Comparison of ENCODE assay signal across 8 mouse cellular contexts in genomic region chr10:99261151-99261635, GRCm38 (mm10). TPM values are rescaled to one million over a fixed set of nuclear protein-coding genes. Genes with fewer than 3 reads are reported as not detected.
DNase-seq lines count a peak whose midpoint lies in the region; ATAC-seq and TF ChIP-seq lines count a peak whose summit lies in the region.

No protein-coding gene starts in this region.

- no peaks in the 10 kb centered on the region for H3K9me3 ChIP-seq in forebrain, embryonic 11.5 days (ENCODE audit: control insufficient read depth, low read length)

- TF ChIP-seq CTCF in kidney, adult 2 months (conservative IDR thresholded peaks at IDR 0.05; ENCODE audit: insufficient read depth, insufficient read length, low read depth, low read length) = no peak
- no peak for TF ChIP-seq CTCF in small intestine, adult 2 months (IDR thresholded peaks at IDR 0.05; ENCODE audit: extremely low read depth, insufficient read length, insufficient replicate concordance, low read depth, low read length)

- H3K4me1 ChIP-seq in kidney, adult 2 months (ENCODE audit: control insufficient read depth, insufficient read depth, low read length) = peaks cover 28% of the 10 kb centered on the region
- H3K4me1 ChIP-seq in forebrain, embryonic 11.5 days (replicated peaks; ENCODE audit: control insufficient read depth, insufficient read depth, low read length) = peaks cover 8% of the 10 kb centered on the region
- H3K4me1 ChIP-seq in small intestine, adult 2 months (ENCODE audit: control insufficient read depth, insufficient read depth, insufficient read length, low read length) = peaks cover 16% of the 10 kb centered on the region; the same call in 1 of the 2 replicates

- peak overlapping the region; percentile 50 for H3K4me3 ChIP-seq in kidney, adult 2 months (ENCODE audit: insufficient read depth, low read depth, low read length)
- peak overlapping the region; percentile 62 for H3K4me3 ChIP-seq in forebrain, embryonic 11.5 days (ENCODE audit: low read depth, low read length)
- peak overlapping the region; percentile 68 for H3K4me3 ChIP-seq in small intestine, adult 2 months (ENCODE audit: low read depth, low read length)

- peak overlapping the region; percentile 85 for H3K9ac ChIP-seq in forebrain, embryonic 11.5 days (ENCODE audit: low read length)

- no peak for TF ChIP-seq POLR2A in kidney, adult 2 months (IDR thresholded peaks at IDR 0.05; ENCODE audit: low read depth, low read length)
- no peak for TF ChIP-seq POLR2A in small intestine, adult 2 months (IDR thresholded peaks at IDR 0.05; ENCODE audit: low read depth, low read length)

- H3K27me3 ChIP-seq in kidney, adult 2 months (replicated peaks; ENCODE audit: control insufficient read depth, insufficient read depth, low read length) = no peaks in the 10 kb centered on the region
- peaks cover 2% of the 10 kb centered on the region; the same call in 1 of the 2 replicates for H3K27me3 ChIP-seq in forebrain, embryonic 11.5 days (ENCODE audit: control insufficient read depth, insufficient read depth, low read length)
- H3K27me3 ChIP-seq in small intestine, adult 2 months (ENCODE audit: control insufficient read depth, insufficient read depth, low read length) = no peaks in the 10 kb centered on the region

- DNase-seq in kidney, adult 2 months = no peak
- DNase-seq in kidney, adult 18-20 months = no peak
- peak; percentile 95 for DNase-seq in brain, adult 2 months (ENCODE audit: low read depth, low spot score)
- DNase-seq in forebrain, embryonic 11.5 days (ENCODE audit: low spot score) = no peak
- DNase-seq in layer of hippocampus, adult 9-11 months = peak; percentile 90
- no peak for DNase-seq in natural killer cell, adult 2 months (ENCODE audit: low spot score in 2 of 2)

- WGBS in kidney, adult 2 months = 1% methylated on average over 30 of the region's 30 CpGs
- under 1% methylated on average over 29 of the region's 30 CpGs for WGBS in forebrain, embryonic 11.5 days
- whole genome bisulfite sequencing in small intestine, adult 2 months = under 1% methylated on average over 30 of the region's 30 CpGs

- peak overlapping the region; percentile 92 for H3K27ac ChIP-seq in kidney, adult 2 months (ENCODE audit: insufficient read depth, low read depth, low read length)
- peak overlapping the region; percentile 93 for H3K27ac ChIP-seq in forebrain, embryonic 11.5 days (ENCODE audit: low read depth, low read length)
- H3K27ac ChIP-seq in small intestine, adult 2 months (ENCODE audit: insufficient read depth, low read depth, low read length) = peak overlapping the region; percentile 89

- peak; percentile 10; the same call in 1 of the 2 replicates for ATAC-seq in forebrain, embryonic 11.5 days (replicated peaks; ENCODE audit: low FRiP score)
- peak; percentile 12 for ATAC-seq in megakaryocyte progenitor cell, adult 5-6 weeks (replicated peaks; ENCODE audit: poor library complexity)

- H3K36me3 ChIP-seq in kidney, adult 2 months (ENCODE audit: control insufficient read depth, insufficient read depth, low read length) = peaks cover 2% of the 10 kb centered on the region; the same call in 1 of the 2 replicates
- no peaks in the 10 kb centered on the region for H3K36me3 ChIP-seq in forebrain, embryonic 11.5 days (ENCODE audit: control insufficient read depth, insufficient read depth, low read length)
- peaks cover 5% of the 10 kb centered on the region for H3K36me3 ChIP-seq in small intestine, adult 2 months (ENCODE audit: control insufficient read depth, insufficient read depth, low read length)

- peak overlapping the region; percentile 81 for H3K4me2 ChIP-seq in forebrain, embryonic 11.5 days (ENCODE audit: low read depth, low read length, severe bottlenecking)

RNA-seq across cellular contexts. Expression of gene Dusp6, which starts 1.8 kb away (rescaled TPM):
- 46.6 and 50.5 TPM in 2 replicates for polyA plus RNA-seq in kidney, adult 2 months (2012; rRNA removed)
- polyA plus RNA-seq in forebrain, embryonic 11.5 days (2014; fragmentation: Nextera tagmentation; extraction: Ambion mirVana) = 57.7 and 63.1 TPM in 2 replicates
- total RNA-seq in megakaryocyte progenitor cell, adult 5-6 weeks (2015) = 23.6 and 24.7 TPM in 2 replicates
- total RNA-seq in megakaryocyte progenitor cell, adult 5-6 weeks (2017) = 19.7 and 19.9 TPM in 2 replicates
- polyA plus RNA-seq in small intestine, adult 2 months (2012; rRNA removed) = 28.7 and 98.8 TPM in 2 replicates

Comparison
In these comparisons a context has a peak if more than half of its experiments do, and no peak if none do; other contexts are left out.
1. DNase-seq: peak in brain, adult 2 months (single experiment) and layer of hippocampus, adult 9-11 months (single experiment); none in kidney, adult 2 months (single experiment), kidney, adult 18-20 months (single experiment), forebrain, embryonic 11.5 days (single experiment) and natural killer cell, adult 2 months (0 of 2).
2. Peak in every context shown above with its lines, with median percentiles within 50 percentile points of each other: H3K27ac ChIP-seq and H3K4me3 ChIP-seq.